Mouse (Mus musculus) NIH3T3 (cell line): ENCODE results near the gene Hipk2.

Experiments
- DNase-seq: peaks from one replicate; pipeline ENCODE4 v3.0.0-alpha.2; 2012; ENCODE audit warnings: low read depth

Gene Hipk2

GRCm38 (mm10) chr6:38867291-38867690 is 8.7 kb downstream of the Hipk2 start:
- DNase-seq: no peak

- DNase-seq: no peak
Measured at GRCm38 (mm10) chr6:38866761-38867160, 9.2 kb downstream of the Hipk2 start.

GRCm38 (mm10) chr6:38866357-38866756 is 9.6 kb downstream of the Hipk2 start:
- DNase-seq: no peak

- no peak for DNase-seq
Measured at GRCm38 (mm10) chr6:38865805-38866204, 10.2 kb downstream of the Hipk2 start.

- DNase-seq: no peak
Measured at GRCm38 (mm10) chr6:38863595-38863994, 12.4 kb downstream of the Hipk2 start.

- no peak for DNase-seq
Measured at GRCm38 (mm10) chr6:38860301-38860700, 15.7 kb downstream of the Hipk2 start.

GRCm38 (mm10) chr6:38859819-38860218 is 16.1 kb downstream of the Hipk2 start:
- DNase-seq: no peak

GRCm38 (mm10) chr6:38853561-38853992 is 22.4 kb downstream of the Hipk2 start:
- no peak for DNase-seq

- no peak for DNase-seq
Measured at GRCm38 (mm10) chr6:38851740-38852139, 24.2 kb downstream of the Hipk2 start.

- DNase-seq: no peak
Measured at GRCm38 (mm10) chr6:38850715-38851259, 25.2 kb downstream of the Hipk2 start.

- DNase-seq: peak; percentile 34
Measured at GRCm38 (mm10) chr6:38847958-38848910, 27.7 kb downstream of the Hipk2 start.

GRCm38 (mm10) chr6:38847447-38847846 is 28.5 kb downstream of the Hipk2 start:
- no peak for DNase-seq

GRCm38 (mm10) chr6:38846330-38847195 is 29.4 kb downstream of the Hipk2 start:
- no peak for DNase-seq

GRCm38 (mm10) chr6:38845876-38846275 is 30.1 kb downstream of the Hipk2 start:
- no peak for DNase-seq

GRCm38 (mm10) chr6:38845117-38845516 is 30.8 kb downstream of the Hipk2 start:
- DNase-seq: peak; percentile 77

- DNase-seq: no peak
Measured at GRCm38 (mm10) chr6:38841551-38841950, 34.4 kb downstream of the Hipk2 start.

- no peak for DNase-seq
Measured at GRCm38 (mm10) chr6:38840780-38841179, 35.2 kb downstream of the Hipk2 start.

GRCm38 (mm10) chr6:38840380-38840779 is 35.6 kb downstream of the Hipk2 start:
- DNase-seq: no peak

GRCm38 (mm10) chr6:38839891-38840290 is 36.1 kb downstream of the Hipk2 start:
- no peak for DNase-seq

GRCm38 (mm10) chr6:38838061-38838460 is 37.9 kb downstream of the Hipk2 start:
- DNase-seq: no peak

GRCm38 (mm10) chr6:38835217-38835616 is 40.7 kb downstream of the Hipk2 start:
- DNase-seq: no peak

GRCm38 (mm10) chr6:38834727-38835126 is 41.2 kb downstream of the Hipk2 start:
- DNase-seq: no peak
